Mouse (Mus musculus) urinary bladder, postnatal 14 days (tissue): ENCODE data around the gene Lin7a.
"Not testable (repeated sequence)": the region's sequence is repeated elsewhere in the genome, so short reads cannot be mapped to it uniquely, and the experiment has no call there.

Experiments
- DNase-seq: peaks from one replicate; pipeline ENCODE4 v3.0.0; 2021; ENCODE audit warnings: low spot score

Lin7a gene

GRCm38 (mm10) chr10:107237076-107237475 lies 34.4 kb upstream of the Lin7a start:
- DNase-seq = no peak

- no peak for DNase-seq
Observed at GRCm38 (mm10) chr10:107237736-107238135, 33.8 kb upstream of the Lin7a start.

DNA sequence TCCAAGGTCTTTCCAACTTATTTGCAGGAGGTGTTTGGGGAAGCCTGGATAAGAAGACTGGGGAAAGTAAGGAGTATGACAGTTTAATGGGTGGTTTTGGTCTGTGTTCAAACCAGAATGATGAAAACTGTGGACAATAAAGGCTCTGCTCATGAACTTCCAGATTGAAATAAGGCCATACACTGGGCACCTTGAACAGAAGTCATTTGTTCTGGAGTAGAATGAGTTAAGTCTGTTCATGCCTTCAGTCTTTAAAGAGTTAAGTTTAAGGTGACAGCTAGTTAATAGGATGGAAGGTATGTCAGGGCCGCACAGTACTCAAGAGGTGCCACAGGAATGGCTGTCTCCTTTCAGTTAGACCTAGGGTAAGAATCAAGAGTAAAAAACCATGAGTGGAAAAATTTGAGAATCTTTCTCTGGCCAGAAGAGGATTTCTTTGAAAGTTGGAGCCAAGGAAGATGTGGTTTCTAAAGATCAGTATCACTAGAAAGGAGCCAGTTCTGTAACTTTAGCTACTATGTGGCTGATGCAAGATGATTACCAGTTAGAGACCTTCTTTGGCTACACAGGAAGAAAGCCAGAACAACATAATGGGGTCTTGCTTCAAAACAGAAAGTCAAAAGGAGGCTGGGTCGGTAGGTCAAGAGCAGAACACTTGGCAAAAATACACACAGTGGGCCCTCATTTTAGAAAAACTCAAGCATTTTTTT lies 33.2 kb upstream of the Lin7a start:
- DNase-seq = no peak

GRCm38 (mm10) chr10:107238861-107239435 lies 32.5 kb upstream of the Lin7a start:
- DNase-seq = no peak

DNA sequence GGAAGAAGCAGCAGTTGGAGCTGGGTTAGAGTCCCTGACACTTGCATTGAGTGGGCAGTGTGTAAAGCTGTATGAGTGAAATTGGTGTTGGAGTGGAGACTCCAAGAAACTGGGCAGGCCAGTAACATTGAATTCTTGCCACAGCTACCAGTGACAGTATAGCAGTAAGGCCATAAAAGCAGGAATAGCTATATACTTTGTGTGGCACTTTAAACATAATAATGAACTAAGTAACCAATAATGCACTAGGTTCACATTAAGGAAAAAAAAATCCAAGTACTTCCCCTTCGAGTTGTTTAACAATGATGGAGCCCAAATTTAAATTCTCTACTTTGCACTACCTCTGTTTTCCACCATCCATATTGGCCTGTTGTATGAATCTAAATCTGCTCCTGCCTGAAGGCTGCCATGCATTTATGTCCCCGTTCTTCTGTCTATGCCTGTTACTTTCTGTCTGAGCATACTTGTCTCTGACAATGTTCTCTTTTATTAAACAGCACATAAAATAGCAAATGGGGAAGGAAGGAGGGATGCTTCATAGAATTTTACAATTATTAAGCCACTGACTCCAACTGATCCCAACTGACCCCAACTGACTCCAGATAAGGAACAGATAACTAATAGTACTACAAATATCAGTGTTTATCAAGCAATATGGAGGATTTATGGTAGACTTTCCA lies 31.7 kb upstream of the Lin7a start:
- DNase-seq = no peak

DNA sequence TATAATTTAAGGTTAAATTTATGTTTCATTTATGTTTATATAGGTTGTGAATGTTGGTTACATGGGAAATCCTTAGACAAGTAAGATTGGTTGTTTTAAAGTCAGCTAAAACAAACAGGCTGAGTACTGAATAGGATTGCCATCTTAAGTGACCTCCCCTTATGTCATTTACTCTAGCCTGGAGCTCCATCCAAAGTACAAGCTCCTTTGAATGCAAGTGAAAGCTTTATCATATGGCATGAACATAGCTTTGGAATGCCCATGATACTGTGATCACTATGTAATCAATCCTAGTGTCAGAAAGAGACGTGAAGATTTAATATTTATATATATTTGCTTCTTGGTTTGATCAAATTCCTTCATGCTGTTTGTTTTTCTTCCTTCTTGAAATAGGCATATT lies 31.0 kb upstream of the Lin7a start:
- DNase-seq = no peak

DNA sequence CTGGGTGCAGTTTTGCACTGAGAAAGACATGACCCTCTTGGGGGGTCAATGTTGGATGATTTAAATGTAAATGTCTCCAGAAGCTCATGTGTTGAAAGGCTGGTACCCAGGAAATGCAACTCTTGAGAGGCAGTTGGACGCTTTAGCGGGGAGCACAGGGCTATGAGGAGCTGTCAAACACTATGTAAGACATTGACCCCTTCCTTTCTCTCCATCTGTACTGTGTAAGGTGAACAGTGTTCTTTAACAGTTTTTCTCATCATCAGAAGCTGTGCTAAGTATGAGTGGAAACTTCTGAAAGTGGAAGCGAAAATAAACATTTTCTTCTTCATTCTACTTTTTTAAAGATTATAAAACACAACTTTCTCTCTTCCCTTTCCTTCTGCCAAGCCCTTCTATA lies 30.5 kb upstream of the Lin7a start:
- DNase-seq = no peak

GRCm38 (mm10) chr10:107241406-107241805 lies 30.1 kb upstream of the Lin7a start:
- DNase-seq = no peak

GRCm38 (mm10) chr10:107241999-107242398 lies 29.5 kb upstream of the Lin7a start:
- not testable (repeated sequence) for DNase-seq

GRCm38 (mm10) chr10:107242696-107243400 lies 28.6 kb upstream of the Lin7a start:
- DNase-seq = no peak

- no peak for DNase-seq
Observed at GRCm38 (mm10) chr10:107244211-107244610, 27.3 kb upstream of the Lin7a start.

DNA sequence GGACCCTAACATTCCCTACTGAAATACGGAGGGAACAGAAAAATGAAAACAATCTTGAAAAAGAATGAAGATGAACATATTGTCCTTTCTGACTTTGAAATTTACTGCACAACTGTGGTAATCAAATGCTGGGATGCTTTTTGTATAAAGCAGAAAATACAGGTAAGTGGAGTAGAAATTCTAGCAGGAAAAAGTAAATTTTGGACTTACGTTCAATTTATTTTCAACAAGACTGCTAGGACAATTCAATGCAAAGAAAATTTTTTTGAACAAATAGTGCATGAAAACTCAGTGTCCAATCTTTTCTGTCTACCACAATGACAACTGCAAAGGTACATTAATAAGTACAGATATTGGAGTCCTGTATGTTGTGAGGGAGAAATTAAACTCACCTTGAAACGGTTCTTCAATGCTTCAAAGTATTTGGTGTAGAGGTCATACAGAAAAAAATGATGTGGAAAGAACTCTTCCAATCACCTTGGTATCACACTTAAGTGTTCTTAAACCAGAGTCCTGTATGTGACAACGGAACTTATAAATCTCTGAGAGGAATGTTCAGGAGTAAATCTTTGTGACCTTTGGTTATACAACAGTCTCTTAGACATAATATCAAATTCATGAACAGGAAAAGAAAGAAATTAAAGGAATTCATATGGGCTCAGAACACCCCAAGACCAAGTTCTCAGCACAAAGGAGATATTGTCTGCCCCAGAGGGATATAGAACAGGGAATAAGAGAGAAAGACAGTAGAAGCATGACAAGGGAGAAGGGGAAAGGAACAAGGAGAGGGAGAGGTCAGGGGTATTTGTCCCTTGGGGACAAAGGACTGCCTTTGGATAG lies 26.6 kb upstream of the Lin7a start:
- DNase-seq = no peak

GRCm38 (mm10) chr10:107245531-107245840 lies 26.0 kb upstream of the Lin7a start:
- no peak for DNase-seq

DNA sequence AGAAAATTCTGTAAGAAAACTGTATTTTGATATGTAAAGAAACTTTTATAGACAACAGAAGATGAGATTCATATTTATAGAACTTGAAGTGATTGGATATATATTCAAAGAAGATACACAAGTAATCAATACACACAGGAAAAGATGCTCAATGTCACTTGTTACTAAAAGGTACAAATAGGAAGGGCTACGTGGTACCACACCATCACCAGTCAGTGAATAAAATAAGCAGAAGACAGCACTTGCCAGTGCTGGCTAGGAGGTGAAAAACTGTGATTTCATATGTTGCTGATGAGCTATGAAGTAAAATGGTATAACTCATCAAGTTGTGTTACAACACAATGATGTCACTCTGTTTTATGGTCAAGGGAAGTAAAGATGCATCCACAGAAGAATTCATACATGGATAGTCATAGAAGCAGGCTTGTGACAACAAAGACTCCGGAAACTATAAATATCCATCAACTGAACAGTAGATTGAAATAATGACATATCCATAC lies 25.5 kb upstream of the Lin7a start:
- no peak for DNase-seq

DNA sequence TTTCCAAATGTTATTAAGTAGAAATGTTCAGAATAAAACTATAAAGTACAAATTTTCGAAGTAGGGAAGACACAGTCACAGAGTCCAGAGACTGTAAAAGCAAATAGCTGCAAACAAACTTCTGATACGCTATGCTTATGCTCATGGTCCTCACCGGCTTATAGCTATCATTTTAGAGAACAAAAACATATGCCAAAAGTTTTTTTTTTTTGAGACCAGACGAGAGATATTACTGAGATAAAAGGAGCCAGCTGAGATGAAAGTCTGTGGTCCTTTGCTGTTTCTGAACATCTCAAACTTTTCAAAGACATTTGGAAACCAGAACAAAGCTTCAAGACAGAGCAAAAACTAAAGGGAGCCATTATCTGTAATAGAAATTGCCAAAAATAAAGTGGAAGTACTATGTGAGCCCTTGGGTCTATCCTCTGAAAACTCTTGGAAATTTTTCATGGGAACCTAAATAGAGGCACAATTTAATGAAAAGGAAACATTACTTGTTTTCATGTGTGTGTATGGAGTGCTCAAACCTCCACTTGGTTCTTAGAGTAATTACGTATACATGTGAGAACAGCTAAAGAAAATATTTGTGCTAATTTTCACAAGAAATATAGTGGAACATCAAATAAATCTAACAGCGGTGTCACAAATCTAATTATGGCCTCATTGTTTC lies 24.4 kb upstream of the Lin7a start:
- no peak for DNase-seq

- DNase-seq = no peak
Observed at GRCm38 (mm10) chr10:107248481-107248880, 23.0 kb upstream of the Lin7a start.

GRCm38 (mm10) chr10:107249056-107249455 lies 22.4 kb upstream of the Lin7a start:
- no peak for DNase-seq

GRCm38 (mm10) chr10:107249606-107250186 lies 21.8 kb upstream of the Lin7a start:
- no peak for DNase-seq

DNA sequence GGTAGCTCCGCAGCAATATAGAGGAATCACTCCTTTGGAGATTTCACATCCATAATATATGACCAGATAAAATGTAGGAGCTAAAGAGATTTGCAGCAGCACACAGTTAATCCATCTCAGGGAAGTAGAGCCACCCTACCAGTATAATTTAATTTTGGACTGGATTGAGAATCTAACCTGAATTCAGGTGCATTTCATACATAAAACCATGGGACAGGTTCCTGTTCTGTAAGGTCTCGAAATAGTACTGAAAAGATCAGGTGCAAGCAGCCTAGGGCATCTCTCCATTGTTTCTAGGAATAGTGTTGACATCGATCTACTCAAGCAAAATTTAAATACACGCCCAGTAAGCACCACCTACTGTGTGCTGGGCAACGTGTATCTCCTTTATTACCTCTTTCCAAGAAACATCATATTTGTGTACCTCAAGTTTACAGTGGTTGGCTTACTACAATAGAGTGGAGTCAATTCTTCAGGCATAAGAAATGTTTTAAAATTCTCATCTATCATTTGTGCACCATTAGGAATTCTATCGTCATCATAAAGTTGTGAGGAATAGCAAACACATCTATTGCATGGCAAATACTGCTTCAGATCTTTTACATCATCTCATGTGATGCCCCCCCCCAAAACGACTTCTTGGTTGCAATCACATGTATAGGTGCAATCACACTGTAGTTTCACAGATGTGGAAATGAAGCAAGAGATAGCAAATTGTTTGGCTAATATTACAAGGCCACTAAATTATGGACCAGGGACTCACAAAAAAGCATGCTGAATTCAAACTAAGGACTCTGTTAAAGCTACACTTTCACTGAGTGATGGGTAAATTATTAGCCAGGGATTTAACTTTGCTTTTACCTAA lies 20.9 kb upstream of the Lin7a start:
- no peak for DNase-seq

GRCm38 (mm10) chr10:107251271-107251670 lies 20.2 kb upstream of the Lin7a start:
- no peak for DNase-seq
